ENCODE assay signal across 11 mouse cellular contexts in the genomic region with DNA sequence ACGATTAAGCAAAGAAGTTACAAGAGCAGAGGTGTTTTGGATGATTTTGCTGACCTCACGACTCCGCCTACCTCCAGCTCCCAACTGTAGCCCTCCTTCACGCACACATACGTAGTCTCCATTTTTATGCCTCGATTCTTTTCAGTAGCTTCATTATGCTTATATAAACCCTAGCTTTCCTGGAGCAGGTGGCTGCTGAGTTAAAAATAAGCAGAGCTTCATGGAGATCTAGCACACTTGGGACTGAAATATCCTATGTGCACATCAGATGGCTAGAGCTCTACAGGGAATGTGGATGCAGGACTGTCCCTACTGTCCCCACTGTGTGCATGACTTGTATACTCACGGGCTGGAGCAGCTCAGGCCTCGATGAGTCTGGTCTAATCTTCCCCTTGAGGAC. TPM values are rescaled to one million over a fixed set of nuclear protein-coding genes. Genes with fewer than 3 reads are reported as not detected.
DNase-seq lines count a peak whose midpoint lies in the region; ATAC-seq and TF ChIP-seq lines count a peak whose summit lies in the region.
"Had no signal": no experiment of that assay in that cellular context is flagged by ENCODE, and none has a peak within 500 bp of the region (broad histone marks: within the 10 kb centered on the region; RNA-seq: fewer than 3 reads in every experiment).

No protein-coding gene starts in this region.

- H3K27ac ChIP-seq in left cerebral cortex, adult 2 months = peak overlapping the region; percentile 93
- H3K27ac ChIP-seq in hindbrain, embryonic 12.5 days = no peak overlapping the region
- H3K27ac ChIP-seq: embryonic facial prominence, embryonic 15.5 days; hindbrain, embryonic 10.5 days had no signal

- H3K4me3 ChIP-seq in left cerebral cortex, adult 2 months = no peak overlapping the region
- H3K4me3 ChIP-seq in hindbrain, embryonic 12.5 days = no peak overlapping the region
- H3K4me3 ChIP-seq: embryonic facial prominence, embryonic 15.5 days; hindbrain, embryonic 10.5 days; limb, embryonic 15.5 days had no signal

- DNase-seq in layer of hippocampus, adult 11-12 months (ENCODE audit: low spot score) = peak; percentile 52
- DNase-seq in layer of hippocampus, adult 9-10 months (ENCODE audit: low spot score) = no peak
- peak; percentile 34 to 53 for DNase-seq in cerebellum, postnatal 10 days
- DNase-seq in left cerebral cortex, adult 2 months (ENCODE audit: extremely low spot score in 1 of 2, low spot score in 2 of 2) = peak; percentile 40 to 52
- DNase-seq in telencephalon, adult 2 months (ENCODE audit: low read depth, low spot score) = peak; percentile 94
- no peak for DNase-seq in ovary, postnatal 36 days (ENCODE audit: low spot score)

- H3K4me2 ChIP-seq in hindbrain, embryonic 12.5 days (replicated peaks) = no peak overlapping the region
- H3K4me2 ChIP-seq: embryonic facial prominence, embryonic 15.5 days; limb, embryonic 15.5 days had no signal

- H3K27me3 ChIP-seq in hindbrain, embryonic 12.5 days = no peaks in the 10 kb centered on the region
- H3K27me3 ChIP-seq: embryonic facial prominence, embryonic 15.5 days; limb, embryonic 15.5 days had no signal

- H3K9me3 ChIP-seq in hindbrain, embryonic 12.5 days (replicated peaks) = no peaks in the 10 kb centered on the region
- H3K9me3 ChIP-seq: embryonic facial prominence, embryonic 15.5 days; hindbrain, embryonic 10.5 days; limb, embryonic 15.5 days had no signal

- no peak for ATAC-seq in granulocyte monocyte progenitor cell, adult 5-6 weeks (replicated peaks; ENCODE audit: poor library complexity, severe bottlenecking)
- ATAC-seq in hindbrain, embryonic 12.5 days (ENCODE audit: low FRiP score) = no peak

- no peaks in the 10 kb centered on the region for H3K4me1 ChIP-seq in hindbrain, embryonic 12.5 days

- H3K9ac ChIP-seq in hindbrain, embryonic 12.5 days = no peak overlapping the region
- H3K9ac ChIP-seq: embryonic facial prominence, embryonic 15.5 days; limb, embryonic 15.5 days had no signal

- intact Hi-C loops in left cerebral cortex, adult 2 months (cut with DNase I) = loop anchor here (1.0 to 2.0 kb wide), 3 partner anchors 19 to 37 kb away; no protein-coding TSS in a partner anchor

- WGBS in hindbrain, embryonic 12.5 days = 91% methylated on average over 8 of the region's 8 CpGs

- no peaks in the 10 kb centered on the region for H3K36me3 ChIP-seq in hindbrain, embryonic 12.5 days
- H3K36me3 ChIP-seq: hindbrain, embryonic 10.5 days had no signal

- no peak for TF ChIP-seq CTCF in left cerebral cortex, adult 2 months (IDR thresholded peaks at IDR 0.05)

RNA-seq across cellular contexts. Expression of a gene that starts 28.6 kb away (rescaled TPM):
- total RNA-seq in left cerebral cortex, adult 2 months (2021) = 10 to 100 TPM; 22.4 to 26.6 TPM
- total RNA-seq in granulocyte monocyte progenitor cell, adult 5-6 weeks (2014; fragmentation: Nextera tagmentation) = 1.6 TPM in 1 of 2 replicates, not detected in the other
- total RNA-seq in granulocyte monocyte progenitor cell, adult 5-6 weeks (2017) = 1.8 and 2.5 TPM in 2 replicates
- 6.1 and 7.6 TPM in 2 replicates for polyA plus RNA-seq in hindbrain, embryonic 12.5 days (2016; fragmentation: Nextera tagmentation; extraction: Ambion mirVana)

RNA-seq across cellular contexts. Expression of a gene that starts 32.2 kb away (rescaled TPM):
- 10 to 100 TPM; 42.7 to 50.2 TPM for total RNA-seq in left cerebral cortex, adult 2 months (2021)
- total RNA-seq in granulocyte monocyte progenitor cell, adult 5-6 weeks (2014; fragmentation: Nextera tagmentation) = 48.9 and 76.4 TPM in 2 replicates
- total RNA-seq in granulocyte monocyte progenitor cell, adult 5-6 weeks (2017) = 97.3 and 102 TPM in 2 replicates
- polyA plus RNA-seq in hindbrain, embryonic 12.5 days (2016; fragmentation: Nextera tagmentation; extraction: Ambion mirVana) = 247 and 255 TPM in 2 replicates

RNA-seq across cellular contexts. Expression of a gene that starts 34.1 kb away (rescaled TPM):
- 10 to 100 TPM; 45.1 to 47.4 TPM for total RNA-seq in left cerebral cortex, adult 2 months (2021)
- total RNA-seq in granulocyte monocyte progenitor cell, adult 5-6 weeks (2014; fragmentation: Nextera tagmentation) = 14.8 and 31.5 TPM in 2 replicates
- total RNA-seq in granulocyte monocyte progenitor cell, adult 5-6 weeks (2017) = 19.6 and 22.1 TPM in 2 replicates
- polyA plus RNA-seq in hindbrain, embryonic 12.5 days (2016; fragmentation: Nextera tagmentation; extraction: Ambion mirVana) = 49.0 and 50.1 TPM in 2 replicates

RNA-seq across cellular contexts. Expression of a gene that starts 38.8 kb away (rescaled TPM):
- 10 to 100 TPM; 16.6 to 21.0 TPM for total RNA-seq in left cerebral cortex, adult 2 months (2021)
- total RNA-seq in granulocyte monocyte progenitor cell, adult 5-6 weeks (2014; fragmentation: Nextera tagmentation) = 67.2 and 73.5 TPM in 2 replicates
- 75.8 and 104 TPM in 2 replicates for total RNA-seq in granulocyte monocyte progenitor cell, adult 5-6 weeks (2017)
- polyA plus RNA-seq in hindbrain, embryonic 12.5 days (2016; fragmentation: Nextera tagmentation; extraction: Ambion mirVana) = 31.0 and 31.2 TPM in 2 replicates

Comparison
In these comparisons a context has a peak if more than half of its experiments do, and no peak if none do; other contexts are left out.
1. DNase-seq: peak in layer of hippocampus, adult 11-12 months (single experiment), cerebellum, postnatal 10 days (2 of 2), left cerebral cortex, adult 2 months (2 of 2) and telencephalon, adult 2 months (single experiment); none in layer of hippocampus, adult 9-10 months (single experiment) and ovary, postnatal 36 days (single experiment).
2. RNA of a gene that starts 28.6 kb away (total RNA-seq): 22.4 to 26.6 TPM in left cerebral cortex, adult 2 months; 1.6 to 2.5 TPM in granulocyte monocyte progenitor cell, adult 5-6 weeks; every median in the first group is over 4 times any median in the second.